Mouse (Mus musculus) testis, adult 2 months (tissue): Measurements from ENCODE around the gene Stard3.

ENCODE experiments used
- CTCF ChIP-seq: fragments of 200-500 bp; IDR thresholded peaks from 2 replicates; pipeline ENCODE4 v1.5.1; 2012; ENCODE audit warnings: low read depth, mild to moderate bottlenecking, inconsistent platforms, low read length, moderate library complexity; ENCODE audit not compliant: control insufficient read depth, insufficient read depth, insufficient replicate concordance
- POLR2A ChIP-seq: fragments of 200-500 bp; IDR thresholded peaks from 2 replicates; pipeline ENCODE4 v1.6.1; 2012; ENCODE audit warnings: low read depth, mild to moderate bottlenecking, inconsistent platforms, low read length, moderate library complexity; ENCODE audit not compliant: control insufficient read depth

DNA sequence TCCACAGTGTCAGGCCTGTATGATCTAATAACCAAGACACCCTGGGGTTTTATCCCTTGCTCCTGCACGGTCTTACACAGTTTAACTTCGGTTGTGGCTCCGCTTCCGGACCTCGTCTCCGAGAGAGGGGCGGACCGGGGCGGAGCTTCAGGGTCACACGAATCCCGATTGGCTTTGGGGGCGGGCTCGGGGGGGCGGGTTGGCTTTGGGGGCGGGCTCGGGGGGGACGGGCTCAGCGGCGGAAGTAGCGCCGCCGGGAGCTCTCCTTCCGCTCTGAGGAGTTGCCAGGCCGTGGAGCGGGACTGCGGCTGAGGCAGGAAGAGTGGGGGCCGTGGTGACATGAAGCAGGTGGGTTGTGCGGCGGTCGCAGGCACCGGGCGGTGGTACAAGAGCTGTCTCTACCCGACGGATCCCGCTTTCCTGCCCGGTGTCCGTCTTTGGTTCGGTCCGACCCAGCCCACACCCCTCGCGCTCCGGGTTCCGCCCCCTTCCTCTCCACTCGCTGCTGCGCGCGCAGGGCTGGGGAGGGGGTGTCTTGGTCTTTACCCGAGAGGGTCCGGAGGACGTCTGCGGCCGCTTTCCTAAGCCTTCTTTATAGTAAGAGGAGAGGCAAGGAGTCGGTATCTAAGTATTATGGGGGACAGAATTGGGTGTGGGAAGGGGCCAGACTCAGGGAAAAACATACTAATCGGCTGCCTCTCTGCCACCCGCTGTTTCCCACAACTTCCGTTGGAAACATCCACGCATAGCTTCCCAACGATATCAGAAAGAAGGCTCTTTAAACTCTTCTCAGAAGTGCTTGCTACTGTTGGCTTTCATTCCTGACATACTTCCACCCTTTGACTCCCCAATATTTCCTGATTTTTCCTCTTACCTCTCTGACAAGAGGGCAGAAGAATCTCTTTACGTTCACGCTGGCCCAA, at the start of gene Stard3:
- TF ChIP-seq CTCF (no peak), POLR2A (peak; percentile 80)
